Mouse (Mus musculus) olfactory bulb, adult 2 months (tissue): Measurements from ENCODE around the gene Klhdc8b.

Experiments used
- CTCF ChIP-seq: fragments of 200-500 bp; IDR thresholded peaks from 2 replicates; pipeline ENCODE4 v1.5.1; 2012; ENCODE audit warnings: low read depth, mild to moderate bottlenecking, low read length, moderate library complexity; ENCODE audit not compliant: insufficient read depth
- POLR2A ChIP-seq: fragments of 200-500 bp; IDR thresholded peaks from 2 replicates; pipeline ENCODE4 v1.6.1; 2012; ENCODE audit warnings: mild to moderate bottlenecking, low read depth, low read length, moderate library complexity; ENCODE audit not compliant: insufficient read depth

DNA sequence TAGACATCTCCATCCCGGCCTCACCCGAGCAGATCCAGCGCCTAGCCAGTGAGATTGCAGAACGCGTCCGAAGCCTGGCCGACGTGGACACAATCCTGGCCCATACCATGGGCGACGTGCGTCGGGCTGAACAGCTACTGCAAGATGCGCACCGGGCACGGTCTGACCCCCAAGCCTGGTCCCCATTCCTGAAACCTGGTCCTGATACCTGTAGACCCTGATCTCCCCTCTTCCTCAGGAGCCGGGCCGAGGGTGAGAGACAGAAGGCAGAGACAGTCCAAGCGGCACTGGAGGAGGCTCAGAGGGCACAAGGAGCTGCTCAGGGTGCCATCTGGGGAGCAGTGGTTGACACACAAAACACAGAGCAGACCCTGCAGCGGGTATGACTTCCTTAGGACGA is 27.8 kb upstream of the Klhdc8b start:
- TF ChIP-seq POLR2A = no peak
- TF ChIP-seq CTCF = no peak
